In the genomic region with DNA sequence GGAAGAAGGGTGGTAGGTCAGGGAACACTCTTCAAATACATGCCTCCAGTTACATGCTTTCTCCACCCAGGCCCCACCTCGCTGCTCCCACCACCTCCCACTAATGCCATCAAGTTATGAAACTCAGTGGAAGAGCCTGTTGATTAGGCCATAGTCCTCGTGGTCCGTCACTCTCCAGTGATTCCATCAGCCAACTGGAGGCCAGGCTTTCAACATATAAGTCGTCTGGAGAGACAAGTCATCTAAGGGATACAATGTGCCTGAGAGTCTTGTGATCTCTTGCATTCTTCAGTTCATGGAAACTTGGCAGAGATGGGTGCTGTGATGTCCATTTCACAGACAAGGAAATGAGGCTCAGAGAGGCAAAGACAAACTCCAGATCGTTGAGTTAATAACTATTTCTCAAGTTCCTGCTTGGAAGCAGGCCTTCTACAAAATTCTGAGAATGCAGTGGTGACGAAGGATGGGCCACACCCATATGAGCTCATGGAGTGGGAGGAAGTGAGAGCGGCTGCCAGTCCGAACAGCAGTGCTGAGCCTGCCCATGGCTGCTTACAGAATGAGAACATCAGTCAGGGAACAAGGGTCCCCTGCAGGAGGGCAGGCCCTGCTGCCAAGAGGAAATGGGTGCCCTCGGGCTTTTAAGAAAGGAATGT, we compare ENCODE assay signal across 9 mouse cellular contexts. TPM values are rescaled to one million over a fixed set of nuclear protein-coding genes. Genes with fewer than 3 reads are reported as not detected.
DNase-seq lines count a peak whose midpoint lies in the region; ATAC-seq and TF ChIP-seq lines count a peak whose summit lies in the region.
"Had no signal": no experiment of that assay in that cellular context is flagged by ENCODE, and none has a peak within 500 bp of the region (broad histone marks: within the 10 kb centered on the region; RNA-seq: fewer than 3 reads in every experiment).

No protein-coding gene starts in this region.

- peaks cover 6% of the 10 kb centered on the region; the same call in 1 of the 2 replicates for H3K36me3 ChIP-seq in limb, embryonic 14.5 days (ENCODE audit: control insufficient read depth, insufficient read depth, low read length)
- 0 out of 2 replicates have a peak, but pooled peaks cover 6% of the 10 kb centered on the region for H3K36me3 ChIP-seq in limb, embryonic 10.5 days
- peaks cover 24% of the 10 kb centered on the region for H3K36me3 ChIP-seq in heart, embryonic 12.5 days

- WGBS in limb, embryonic 14.5 days: 56% methylated on average over 9 of the region's 9 CpGs
- 84% methylated on average over 9 of the region's 9 CpGs for WGBS in limb, embryonic 10.5 days
- 39% methylated on average over 9 of the region's 9 CpGs for WGBS in heart, embryonic 12.5 days

- no peak overlapping the region for H3K4me2 ChIP-seq in limb, embryonic 14.5 days (replicated peaks; ENCODE audit: low read depth, low read length, severe bottlenecking)
- no peak overlapping the region for H3K4me2 ChIP-seq in heart, embryonic 12.5 days
- H3K4me2 ChIP-seq: liver, embryonic 13.5 days had no signal

- H3K4me1 ChIP-seq in limb, embryonic 14.5 days (ENCODE audit: control insufficient read depth, insufficient read depth, low read length): no peaks in the 10 kb centered on the region; the same call in 1 of the 2 replicates
- H3K4me1 ChIP-seq in limb, embryonic 10.5 days: no peaks in the 10 kb centered on the region
- H3K4me1 ChIP-seq in heart, embryonic 12.5 days (replicated peaks): peaks cover 20% of the 10 kb centered on the region
- H3K4me1 ChIP-seq: liver, embryonic 13.5 days had no signal

- no peak for TF ChIP-seq POLR2A in limb, embryonic 14.5 days (IDR thresholded peaks at IDR 0.05; ENCODE audit: borderline replicate concordance, extremely low read depth, insufficient read depth, insufficient read length)

- H3K27ac ChIP-seq in limb, embryonic 14.5 days (replicated peaks; ENCODE audit: low read depth, low read length): 0 out of 2 replicates have a peak overlapping the region, but pooled peaks have one; percentile 13
- no peak overlapping the region for H3K27ac ChIP-seq in limb, embryonic 10.5 days
- peak overlapping the region; percentile 11; the same call in 1 of the 2 replicates for H3K27ac ChIP-seq in heart, embryonic 12.5 days (ENCODE audit: poor library complexity, severe bottlenecking)
- H3K27ac ChIP-seq: liver, embryonic 13.5 days had no signal

- peak; percentile 52 for DNase-seq in limb, embryonic 14.5 days (ENCODE audit: low spot score)
- no peak for DNase-seq in limb, embryonic 10.5 days (ENCODE audit: low spot score)
- DNase-seq in adrenal gland, postnatal 14 days: peak; percentile 51
- DNase-seq in layer of hippocampus, postnatal 10 days (ENCODE audit: low spot score in 2 of 2): peak; percentile 45 to 51
- DNase-seq in right cerebral cortex, postnatal 10 days (ENCODE audit: low spot score in 2 of 2): peak; percentile 60 to 73
- DNase-seq: liver, embryonic 13.5 days had no signal

- H3K4me3 ChIP-seq in limb, embryonic 14.5 days (replicated peaks; ENCODE audit: low read length): no peak overlapping the region
- H3K4me3 ChIP-seq in limb, embryonic 10.5 days: no peak overlapping the region
- no peak overlapping the region for H3K4me3 ChIP-seq in heart, embryonic 12.5 days
- H3K4me3 ChIP-seq: liver, embryonic 13.5 days had no signal

- ATAC-seq in limb, embryonic 14.5 days (ENCODE audit: low FRiP score, low read depth): peak; percentile 63; the same call in 1 of the 2 replicates
- peak; percentile 69; the same call in 1 of the 2 replicates for ATAC-seq in heart, embryonic 12.5 days (ENCODE audit: insufficient number of reproducible peaks, low FRiP score)
- no peak for ATAC-seq in activated CD4-positive, CD25-positive, alpha-beta regulatory T cell, adult 4 months
- no peak for ATAC-seq in erythroid progenitor cell, adult 5-6 weeks (replicated peaks; ENCODE audit: low FRiP score, poor library complexity, severe bottlenecking)

- H3K9ac ChIP-seq in limb, embryonic 14.5 days (ENCODE audit: low read depth, low read length, severe bottlenecking): no peak overlapping the region
- H3K9ac ChIP-seq in heart, embryonic 12.5 days: no peak overlapping the region
- H3K9ac ChIP-seq: liver, embryonic 13.5 days had no signal

- no peaks in the 10 kb centered on the region for H3K9me3 ChIP-seq in limb, embryonic 14.5 days (ENCODE audit: control insufficient read depth, low read length)
- H3K9me3 ChIP-seq in limb, embryonic 10.5 days (replicated peaks): no peaks in the 10 kb centered on the region
- no peaks in the 10 kb centered on the region for H3K9me3 ChIP-seq in heart, embryonic 12.5 days (replicated peaks)
- H3K9me3 ChIP-seq: liver, embryonic 13.5 days had no signal

- no peaks in the 10 kb centered on the region for H3K27me3 ChIP-seq in limb, embryonic 14.5 days (ENCODE audit: control insufficient read depth, insufficient read depth, low read length)
- H3K27me3 ChIP-seq in limb, embryonic 10.5 days (ENCODE audit: low read depth, poor library complexity, severe bottlenecking): no peaks in the 10 kb centered on the region
- no peaks in the 10 kb centered on the region for H3K27me3 ChIP-seq in heart, embryonic 12.5 days (replicated peaks)
- H3K27me3 ChIP-seq: liver, embryonic 13.5 days had no signal

RNA-seq across cellular contexts. Expression of a gene that starts 40.6 kb away (rescaled TPM):
- 39.6 and 40.2 TPM in 2 replicates for polyA plus RNA-seq in limb, embryonic 14.5 days (2012; rRNA removed)
- 34.0 and 34.7 TPM in 2 replicates for polyA plus RNA-seq in limb, embryonic 14.5 days (2014; fragmentation: Nextera tagmentation; extraction: Ambion mirVana)
- 10.6 and 11.5 TPM in 2 replicates for polyA plus RNA-seq in limb, embryonic 10.5 days (2016; fragmentation: Nextera tagmentation; extraction: Ambion mirVana)
- 39.9 and 47.4 TPM in 2 replicates for total RNA-seq in adrenal gland, postnatal 14 days (2021)
- 14.4 and 18.6 TPM in 2 replicates for polyA plus RNA-seq in heart, embryonic 12.5 days (2016; fragmentation: Nextera tagmentation; extraction: Ambion mirVana)
- 100 to 1,000 TPM; 207 to 208 TPM for total RNA-seq in layer of hippocampus, postnatal 10 days (2021)
- under 1 TPM in 1 of 2 experiments, not detected in 1; 0.16 TPM for polyA plus RNA-seq in activated CD4-positive, CD25-positive, alpha-beta regulatory T cell, adult 4 months (2017; shearing (Covaris generic))
- 54.8 and 63.7 TPM in 2 replicates for total RNA-seq in erythroid progenitor cell, adult 5-6 weeks (2015; ENCODE audit: low replicate concordance)
- total RNA-seq in erythroid progenitor cell, adult 5-6 weeks (2017; ENCODE audit: low replicate concordance): 44.2 and 46.7 TPM in 2 replicates

Comparison
In these comparisons a context has a peak if more than half of its experiments do, and no peak if none do; other contexts are left out.
1. ATAC-seq: peak in limb, embryonic 14.5 days (single experiment) and heart, embryonic 12.5 days (single experiment); none in activated CD4-positive, CD25-positive, alpha-beta regulatory T cell, adult 4 months (single experiment) and erythroid progenitor cell, adult 5-6 weeks (single experiment).
2. RNA of a gene that starts 40.6 kb away (polyA plus RNA-seq): 34.0 to 40.2 TPM in limb, embryonic 14.5 days, 14.4 to 18.6 TPM in heart, embryonic 12.5 days and 10.6 to 11.5 TPM in limb, embryonic 10.5 days; 0.16 TPM in activated CD4-positive, CD25-positive, alpha-beta regulatory T cell, adult 4 months; every median in the first group is over 10 times any median in the second.